ENCODE assay signal across 12 mouse cellular contexts in the genomic region with DNA sequence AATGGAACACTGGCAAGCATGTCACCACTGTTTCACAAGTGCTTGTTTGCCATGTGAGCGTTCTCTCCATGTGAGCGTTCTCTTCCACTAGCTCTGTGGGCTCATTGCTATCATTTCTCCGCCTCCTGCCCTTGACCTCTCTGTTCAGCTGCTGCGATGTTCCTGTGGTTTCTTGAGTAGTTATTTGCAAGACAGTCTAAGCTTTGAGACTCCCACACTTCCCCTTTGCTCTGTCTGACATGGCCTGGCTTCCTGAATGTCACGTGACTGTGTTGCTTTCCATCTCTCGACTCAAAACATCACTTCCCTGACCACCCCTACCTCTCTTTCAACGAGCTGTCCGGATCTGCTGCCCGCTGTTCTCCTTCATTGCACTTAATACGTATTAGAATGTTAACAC. TPM values are rescaled to one million over a fixed set of nuclear protein-coding genes. Genes with fewer than 3 reads are reported as not detected.
A peak's percentile ranks its signal among the peaks of the same experiment; 100 is the strongest.
DNase-seq lines count a peak whose midpoint lies in the region; ATAC-seq and TF ChIP-seq lines count a peak whose summit lies in the region.
"Had no signal": no experiment of that assay in that cellular context is flagged by ENCODE, and none has a peak within 500 bp of the region (broad histone marks: within the 10 kb centered on the region; RNA-seq: fewer than 3 reads in every experiment).

No protein-coding gene starts in this region.

- intact Hi-C loops in left cerebral cortex, postnatal 14 days (cut with DNase I), result no loop called here

- peak; percentile 85 for ATAC-seq in megakaryocyte progenitor cell, adult 5-6 weeks (replicated peaks; ENCODE audit: poor library complexity)
- ATAC-seq: midbrain, embryonic 16.5 days had no signal

- no peaks in the 10 kb centered on the region for H3K36me3 ChIP-seq in kidney, adult 2 months (ENCODE audit: control insufficient read depth, insufficient read depth, low read length)
- H3K36me3 ChIP-seq: forebrain, embryonic 10.5 days had no signal

- H3K27ac ChIP-seq in bone marrow macrophage, adult 2 months (ENCODE audit: insufficient read depth, low read depth, low read length), result peak overlapping the region; percentile 85
- no peak overlapping the region for H3K27ac ChIP-seq in kidney, adult 2 months (ENCODE audit: insufficient read depth, low read depth, low read length)
- H3K27ac ChIP-seq: forebrain, embryonic 10.5 days; hindbrain, embryonic 14.5 days had no signal

- H3K4me1 ChIP-seq in bone marrow macrophage, adult 2 months (ENCODE audit: control insufficient read depth, insufficient read depth, low read length), result peaks cover 67% of the 10 kb centered on the region
- peaks cover 6% of the 10 kb centered on the region for H3K4me1 ChIP-seq in kidney, adult 2 months (ENCODE audit: control insufficient read depth, insufficient read depth, low read length)
- H3K4me1 ChIP-seq: forebrain, embryonic 10.5 days had no signal

- peak; percentile 55 for DNase-seq in lung, postnatal 36 days
- no peak for DNase-seq in lung, adult 18-20 months
- DNase-seq in thymus, postnatal 14 days, result peak; percentile 26
- no peak for DNase-seq in frontal cortex, adult 2 months (ENCODE audit: extremely low spot score in 1 of 2, low spot score in 1 of 2)
- DNase-seq in left cerebral cortex, postnatal 14 days (ENCODE audit: low spot score in 2 of 2), result no peak
- no peak for DNase-seq in kidney, adult 2 months
- DNase-seq: gastrocnemius, postnatal 25 days had no signal

- WGBS in kidney, adult 2 months, result 39% methylated on average over 10 of the region's 10 CpGs

- TF ChIP-seq CTCF in bone marrow macrophage, adult 2 months (IDR thresholded peaks at IDR 0.05; ENCODE audit: low read depth, low read length), result no peak
- no peak for TF ChIP-seq CTCF in kidney, adult 2 months (conservative IDR thresholded peaks at IDR 0.05; ENCODE audit: insufficient read depth, insufficient read length, low read depth, low read length)

- H3K27me3 ChIP-seq in kidney, adult 2 months (replicated peaks; ENCODE audit: control insufficient read depth, insufficient read depth, low read length), result no peaks in the 10 kb centered on the region

- no peak for TF ChIP-seq POLR2A in bone marrow macrophage, adult 2 months (IDR thresholded peaks at IDR 0.05; ENCODE audit: borderline replicate concordance, low read depth, low read length)
- TF ChIP-seq POLR2A in kidney, adult 2 months (IDR thresholded peaks at IDR 0.05; ENCODE audit: low read depth, low read length), result no peak

- H3K4me3 ChIP-seq in bone marrow macrophage, adult 2 months (ENCODE audit: insufficient read depth, low read length), result no peak overlapping the region
- H3K4me3 ChIP-seq in kidney, adult 2 months (ENCODE audit: insufficient read depth, low read depth, low read length), result no peak overlapping the region
- H3K4me3 ChIP-seq: forebrain, embryonic 10.5 days had no signal

RNA-seq across cellular contexts. Expression of a gene that starts 14.5 kb away (rescaled TPM):
- polyA plus RNA-seq in bone marrow macrophage, adult 2 months (2012; ENCODE audit: insufficient read depth, insufficient read length, missing spikeins), result 48.4 and 49.7 TPM in 2 replicates
- 34.5 and 37.8 TPM in 2 replicates for total RNA-seq in megakaryocyte progenitor cell, adult 5-6 weeks (2015)
- 40.9 and 44.1 TPM in 2 replicates for total RNA-seq in megakaryocyte progenitor cell, adult 5-6 weeks (2017)
- 21.8 and 24.5 TPM in 2 replicates for polyA plus RNA-seq in frontal cortex, adult 2 months (2012; rRNA removed)
- total RNA-seq in left cerebral cortex, postnatal 14 days (2021), result 10 to 100 TPM; 35.0 to 39.9 TPM
- 32.1 and 36.0 TPM in 2 replicates for polyA plus RNA-seq in kidney, adult 2 months (2012; rRNA removed)

Comparison
In these comparisons a context has a peak if more than half of its experiments do, and no peak if none do; other contexts are left out.
1. DNase-seq: peak in lung, postnatal 36 days (single experiment) and thymus, postnatal 14 days (single experiment); none in lung, adult 18-20 months (0 of 2), frontal cortex, adult 2 months (0 of 2), left cerebral cortex, postnatal 14 days (0 of 2) and kidney, adult 2 months (single experiment).